Mouse (Mus musculus): Measurements from ENCODE around the gene Efna2. TPM values are rescaled to one million over a fixed set of nuclear protein-coding genes. Genes with fewer than 3 reads are reported as not detected.
A peak's percentile ranks its signal among the peaks of the same experiment; 100 is the strongest.

Efna2 gene
- polyA plus RNA-seq, 1 experiment from 2014 or later: 55.8 TPM

GRCm38 (mm10) chr10:80151211-80152034, 27.9 kb upstream of the Efna2 start:
- H3K4me3 ChIP-seq: peak overlapping the region; percentile 95
- peak overlapping the region; percentile 100 for H3K9ac ChIP-seq
- no peaks in the 10 kb centered on the region for H3K9me3 ChIP-seq
- peak overlapping the region; percentile 99 for H3K27ac ChIP-seq
- no peaks in the 10 kb centered on the region for H3K27me3 ChIP-seq
- H3K4me1 ChIP-seq: peaks cover 52% of the 10 kb centered on the region
- peaks cover 54% of the 10 kb centered on the region for H3K36me3 ChIP-seq
- peak overlapping the region; percentile 99 for H3K4me2 ChIP-seq (replicated peaks)
- under 1% methylated on average over 26 of the region's 26 CpGs for WGBS
- ATAC-seq (ENCODE audit: insufficient number of reproducible peaks, insufficient read depth, low FRiP score, low TSS enrichment): no peak

GRCm38 (mm10) chr10:80152071-80152872, 27.0 kb upstream of the Efna2 start:
- 2% methylated on average over 15 of the region's 15 CpGs for WGBS
- no peaks in the 10 kb centered on the region for H3K27me3 ChIP-seq
- H3K9ac ChIP-seq: peak overlapping the region; percentile 100
- H3K27ac ChIP-seq: peak overlapping the region; percentile 99
- H3K9me3 ChIP-seq: no peaks in the 10 kb centered on the region
- H3K4me2 ChIP-seq (replicated peaks): peak overlapping the region; percentile 99
- H3K36me3 ChIP-seq: peaks cover 61% of the 10 kb centered on the region
- H3K4me3 ChIP-seq: peak overlapping the region; percentile 95
- no peak for ATAC-seq (ENCODE audit: insufficient number of reproducible peaks, insufficient read depth, low FRiP score, low TSS enrichment)
- peaks cover 59% of the 10 kb centered on the region for H3K4me1 ChIP-seq

- peak overlapping the region; percentile 99 for H3K27ac ChIP-seq
- peaks cover 54% of the 10 kb centered on the region for H3K4me1 ChIP-seq
- no peaks in the 10 kb centered on the region for H3K27me3 ChIP-seq
- H3K4me3 ChIP-seq: peak overlapping the region; percentile 95
- 44% methylated on average over 3 of the region's 3 CpGs for WGBS
- H3K4me2 ChIP-seq (replicated peaks): peak overlapping the region; percentile 99
- ATAC-seq (ENCODE audit: insufficient number of reproducible peaks, insufficient read depth, low FRiP score, low TSS enrichment): no peak
- no peaks in the 10 kb centered on the region for H3K9me3 ChIP-seq
- peak overlapping the region; percentile 100 for H3K9ac ChIP-seq
- peaks cover 66% of the 10 kb centered on the region for H3K36me3 ChIP-seq
Observed at GRCm38 (mm10) chr10:80152873-80153260, 26.4 kb upstream of the Efna2 start.

GRCm38 (mm10) chr10:80153713-80154112, 25.6 kb upstream of the Efna2 start:
- H3K4me1 ChIP-seq: peaks cover 61% of the 10 kb centered on the region
- H3K4me2 ChIP-seq (replicated peaks): peak overlapping the region; percentile 99
- peak overlapping the region; percentile 95 for H3K4me3 ChIP-seq
- H3K9me3 ChIP-seq: no peaks in the 10 kb centered on the region
- peaks cover 66% of the 10 kb centered on the region for H3K36me3 ChIP-seq
- H3K27ac ChIP-seq: peak overlapping the region; percentile 99; the same call in 1 of the 2 replicates
- H3K9ac ChIP-seq: peak overlapping the region; percentile 100
- no peak for ATAC-seq (ENCODE audit: insufficient number of reproducible peaks, insufficient read depth, low FRiP score, low TSS enrichment)
- H3K27me3 ChIP-seq: no peaks in the 10 kb centered on the region
- WGBS: 71% methylated on average over 19 of the region's 19 CpGs

- WGBS: 84% methylated on average over 7 of the region's 7 CpGs
- Histone ChIP-seq H3K27ac (0 out of 2 replicates have a peak overlapping the region, but pooled peaks have one; percentile 99), H3K9ac (peak overlapping the region; percentile 100; the same call in 1 of the 2 replicates), H3K36me3 (peaks cover 66% of the 10 kb centered on the region), H3K4me3 (0 out of 2 replicates have a peak overlapping the region, but pooled peaks have one; percentile 95), H3K4me1 (peaks cover 68% of the 10 kb centered on the region), H3K27me3 (no peaks in the 10 kb centered on the region), H3K9me3 (no peaks in the 10 kb centered on the region), H3K4me2 (replicated peaks) (0 out of 2 replicates have a peak overlapping the region, but pooled peaks have one; percentile 99)
- no peak for ATAC-seq (ENCODE audit: insufficient number of reproducible peaks, insufficient read depth, low FRiP score, low TSS enrichment)
Observed at GRCm38 (mm10) chr10:80154384-80154783, 24.9 kb upstream of the Efna2 start.

GRCm38 (mm10) chr10:80155277-80155676, 24.0 kb upstream of the Efna2 start:
- H3K9me3 ChIP-seq: no peaks in the 10 kb centered on the region
- 25% methylated on average over 1 of the region's 1 CpGs for WGBS
- ATAC-seq (ENCODE audit: insufficient number of reproducible peaks, insufficient read depth, low FRiP score, low TSS enrichment): no peak
- H3K9ac ChIP-seq: peak overlapping the region; percentile 7
- H3K4me2 ChIP-seq (replicated peaks): no peak overlapping the region; the same call in 1 of the 2 replicates
- no peak overlapping the region for H3K4me3 ChIP-seq
- H3K27me3 ChIP-seq: no peaks in the 10 kb centered on the region
- H3K4me1 ChIP-seq: peaks cover 74% of the 10 kb centered on the region
- peaks cover 66% of the 10 kb centered on the region for H3K36me3 ChIP-seq
- 0 out of 2 replicates have a peak overlapping the region, but pooled peaks have one; percentile 63 for H3K27ac ChIP-seq

- H3K27me3 ChIP-seq: no peaks in the 10 kb centered on the region
- H3K4me2 ChIP-seq (replicated peaks): no peak overlapping the region
- no peaks in the 10 kb centered on the region for H3K9me3 ChIP-seq
- H3K27ac ChIP-seq: peak overlapping the region; percentile 63
- H3K36me3 ChIP-seq: peaks cover 66% of the 10 kb centered on the region
- peak overlapping the region; percentile 27; the same call in 1 of the 2 replicates for H3K9ac ChIP-seq
- H3K4me3 ChIP-seq: no peak overlapping the region
- H3K4me1 ChIP-seq: peaks cover 83% of the 10 kb centered on the region
- 81% methylated on average over 29 of the region's 29 CpGs for WGBS
- no peak for ATAC-seq (ENCODE audit: insufficient number of reproducible peaks, insufficient read depth, low FRiP score, low TSS enrichment)
Observed at GRCm38 (mm10) chr10:80156002-80156751, 23.1 kb upstream of the Efna2 start.

GRCm38 (mm10) chr10:80156752-80157053, 22.6 kb upstream of the Efna2 start:
- peak overlapping the region; percentile 63 for H3K27ac ChIP-seq
- no peak for ATAC-seq (ENCODE audit: insufficient number of reproducible peaks, insufficient read depth, low FRiP score, low TSS enrichment)
- peaks cover 88% of the 10 kb centered on the region for H3K4me1 ChIP-seq
- 54% methylated on average over 7 of the region's 7 CpGs for WGBS
- H3K9me3 ChIP-seq: no peaks in the 10 kb centered on the region
- H3K27me3 ChIP-seq: no peaks in the 10 kb centered on the region
- peaks cover 60% of the 10 kb centered on the region for H3K36me3 ChIP-seq
- H3K4me3 ChIP-seq: no peak overlapping the region
- peak overlapping the region; percentile 27; the same call in 1 of the 2 replicates for H3K9ac ChIP-seq
- H3K4me2 ChIP-seq (replicated peaks): no peak overlapping the region

- H3K4me1 ChIP-seq: peaks cover 91% of the 10 kb centered on the region
- H3K9me3 ChIP-seq: no peaks in the 10 kb centered on the region
- peak overlapping the region; percentile 63 for H3K27ac ChIP-seq
- H3K36me3 ChIP-seq: peaks cover 54% of the 10 kb centered on the region
- no peaks in the 10 kb centered on the region for H3K27me3 ChIP-seq
- no peak overlapping the region for H3K4me3 ChIP-seq
- ATAC-seq (ENCODE audit: insufficient number of reproducible peaks, insufficient read depth, low FRiP score, low TSS enrichment): no peak
- WGBS: 63% methylated on average over 15 of the region's 15 CpGs
- no peak overlapping the region for H3K4me2 ChIP-seq (replicated peaks)
- H3K9ac ChIP-seq: 0 out of 2 replicates have a peak overlapping the region, but pooled peaks have one; percentile 27
Observed at GRCm38 (mm10) chr10:80157141-80157929, 21.9 kb upstream of the Efna2 start.

- Histone ChIP-seq H3K27me3 (no peaks in the 10 kb centered on the region), H3K4me3 (peak overlapping the region; percentile 39; the same call in 1 of the 2 replicates), H3K4me1 (peaks cover 85% of the 10 kb centered on the region), H3K27ac (peak overlapping the region; percentile 91), H3K9me3 (no peaks in the 10 kb centered on the region), H3K4me2 (replicated peaks) (peak overlapping the region; percentile 62), H3K36me3 (peaks cover 43% of the 10 kb centered on the region), H3K9ac (no peak overlapping the region)
- ATAC-seq (ENCODE audit: insufficient number of reproducible peaks, insufficient read depth, low FRiP score, low TSS enrichment): no peak
- WGBS: 9% methylated on average over 18 of the region's 18 CpGs
Observed at GRCm38 (mm10) chr10:80158307-80158986, 20.8 kb upstream of the Efna2 start.
